Mouse (Mus musculus): Measurements from ENCODE around the gene Ino80e. TPM values are rescaled to one million over a fixed set of nuclear protein-coding genes. Genes with fewer than 3 reads are reported as not detected.

Gene Ino80e
- total and polyA plus RNA-seq, 3 experiments, result 73.6 to 243 (median 73.9) TPM

GRCm38 (mm10) chr7:126807405-126807804, 54.8 kb downstream of the Ino80e start:
- TF ChIP-seq POLR2AphosphoS2 (IDR thresholded peaks at IDR 0.05; ENCODE audit: low read depth, low read length), result no peak
- no peak for TF ChIP-seq IRF4 (IDR thresholded peaks at IDR 0.05; ENCODE audit: low read depth, low read length)
- TF ChIP-seq MYC (IDR thresholded peaks at IDR 0.05; ENCODE audit: low read depth, low read length), result no peak
- TF ChIP-seq KAT2A (IDR thresholded peaks at IDR 0.05; ENCODE audit: insufficient replicate concordance, low read length), result no peak
- no peak for TF ChIP-seq ZMIZ1 (IDR thresholded peaks at IDR 0.05; ENCODE audit: low read depth, low read length)
- TF ChIP-seq RAD21 (IDR thresholded peaks at IDR 0.05; ENCODE audit: low read depth, low read length), result no peak
- TF ChIP-seq TCF12 (IDR thresholded peaks at IDR 0.05; ENCODE audit: low read depth, low read length), result no peak
- no peak for TF ChIP-seq ZC3H11A (IDR thresholded peaks at IDR 0.05; ENCODE audit: low read depth, low read length)
- TF ChIP-seq MAX (IDR thresholded peaks at IDR 0.05; ENCODE audit: low read length), result no peak
- TF ChIP-seq SMC3 (IDR thresholded peaks at IDR 0.05; ENCODE audit: low read depth, low read length), result no peak
- no peak for TF ChIP-seq GABPA (IDR thresholded peaks at IDR 0.05; ENCODE audit: insufficient replicate concordance, low read depth, low read length)
- no peak for TF ChIP-seq ELF1 (IDR thresholded peaks at IDR 0.05; ENCODE audit: low read depth, low read length)
- no peak for TF ChIP-seq E2F4 (IDR thresholded peaks at IDR 0.05; ENCODE audit: insufficient replicate concordance, low read depth, low read length)
- no peaks in the 10 kb centered on the region for H3K27me3 ChIP-seq (replicated peaks)
- peaks cover under 1 to 14% of the 10 kb centered on the region in 2 experiments; a peak in 2 of 4 replicates for H3K4me1 ChIP-seq (ENCODE audit: control insufficient read depth in 1 of 2, insufficient read depth in 2 of 2)
- H3K36me3 ChIP-seq (replicated peaks in 1 of 2; ENCODE audit: control insufficient read depth in 1 of 2, insufficient read depth in 1 of 2, low read length in 1 of 2), result peaks cover 0 to 2% of the 10 kb centered on the region in 2 experiments
- dilution Hi-C loops (cut with MboI; ENCODE audit: extremely low pct_ligation_motif_present, extremely low pct_unique_long_range_greater_than_20kb, low sequenced_read_pairs) (no loop called here), in situ Hi-C loops (cut with MboI; ENCODE audit: low pct_ligation_motif_present, low pct_unique_long_range_greater_than_20kb, low sequenced_read_pairs) (no loop called here)
- no peak overlapping the region for H3K4me2 ChIP-seq (ENCODE audit: insufficient read depth, low read depth, poor library complexity, severe bottlenecking)
- H3K9ac ChIP-seq (ENCODE audit: insufficient read depth, low read depth), result no peak overlapping the region
- no peak overlapping the region for H3K27ac ChIP-seq (ENCODE audit: insufficient read depth, low read depth)
- no peak for DNase-seq (ENCODE audit: extremely low read depth)
- no peak overlapping the region for H3K4me3 ChIP-seq (replicated peaks in 1 of 3; ENCODE audit: low read depth in 2 of 3, low read length in 2 of 3, poor library complexity in 1 of 3)
- H3K9me3 ChIP-seq (replicated peaks; ENCODE audit: low read length), result peaks cover 4% of the 10 kb centered on the region
- H3K79me2 ChIP-seq (replicated peaks; ENCODE audit: control insufficient read depth, extremely low read depth, insufficient read depth, poor library complexity, severe bottlenecking), result no peaks in the 10 kb centered on the region

DNA sequence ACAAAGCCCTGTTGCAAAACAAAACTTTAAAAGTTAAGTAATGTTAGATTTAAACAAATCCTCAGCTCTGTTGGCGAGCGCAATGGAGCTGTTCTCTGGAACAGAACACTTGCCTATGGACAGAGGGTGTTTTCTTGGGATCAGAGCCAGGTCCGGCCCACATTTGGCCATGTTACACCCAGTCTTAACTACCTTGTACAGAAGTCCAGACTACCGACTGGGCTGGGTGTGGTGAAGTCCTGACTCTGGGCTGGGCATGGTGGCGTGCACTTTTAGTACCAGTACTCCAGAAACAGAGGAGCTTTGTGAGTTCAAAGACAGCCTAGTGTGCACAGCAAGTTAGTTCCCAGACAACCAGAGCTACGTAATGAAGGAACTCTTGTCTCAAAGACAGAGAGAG, 55.2 kb downstream of the Ino80e start:
- peaks cover 0 to 4% of the 10 kb centered on the region in 2 experiments for H3K36me3 ChIP-seq (replicated peaks in 1 of 2; ENCODE audit: control insufficient read depth in 1 of 2, insufficient read depth in 1 of 2, low read length in 1 of 2)
- H3K4me3 ChIP-seq (replicated peaks in 1 of 3; ENCODE audit: low read depth in 2 of 3, low read length in 2 of 3, poor library complexity in 1 of 3), result no peak overlapping the region
- H3K9me3 ChIP-seq (replicated peaks; ENCODE audit: low read length), result peaks cover 4% of the 10 kb centered on the region
- H3K9ac ChIP-seq (ENCODE audit: insufficient read depth, low read depth), result no peak overlapping the region
- peaks cover 0 to 14% of the 10 kb centered on the region in 2 experiments; a peak in 2 of 4 replicates for H3K4me1 ChIP-seq (ENCODE audit: control insufficient read depth in 1 of 2, insufficient read depth in 2 of 2)
- H3K27ac ChIP-seq (ENCODE audit: insufficient read depth, low read depth), result no peak overlapping the region
- in situ Hi-C loops (cut with MboI; ENCODE audit: low pct_ligation_motif_present, low pct_unique_long_range_greater_than_20kb, low sequenced_read_pairs) (no loop called here), dilution Hi-C loops (cut with MboI; ENCODE audit: extremely low pct_ligation_motif_present, extremely low pct_unique_long_range_greater_than_20kb, low sequenced_read_pairs) (no loop called here)
- H3K27me3 ChIP-seq (replicated peaks), result no peaks in the 10 kb centered on the region
- H3K79me2 ChIP-seq (replicated peaks; ENCODE audit: control insufficient read depth, extremely low read depth, insufficient read depth, poor library complexity, severe bottlenecking), result no peaks in the 10 kb centered on the region
- no peak for DNase-seq (ENCODE audit: extremely low read depth)
- H3K4me2 ChIP-seq (ENCODE audit: insufficient read depth, low read depth, poor library complexity, severe bottlenecking), result no peak overlapping the region
- TF ChIP-seq ELF1 (IDR thresholded peaks at IDR 0.05; ENCODE audit: low read depth, low read length), result no peak
- no peak for TF ChIP-seq RAD21 (IDR thresholded peaks at IDR 0.05; ENCODE audit: low read depth, low read length)
- TF ChIP-seq SIN3A (IDR thresholded peaks at IDR 0.05; ENCODE audit: low read length), result no peak
- TF ChIP-seq ETS1 (conservative IDR thresholded peaks at IDR 0.05; ENCODE audit: low read depth, low read length), result no peak
- no peak for TF ChIP-seq USF2 (conservative IDR thresholded peaks at IDR 0.05; ENCODE audit: low read depth, low read length)
- TF ChIP-seq NELFE (IDR thresholded peaks at IDR 0.05; ENCODE audit: low read depth, low read length), result no peak
- no peak for TF ChIP-seq CTCF (conservative IDR thresholded peaks at IDR 0.05 in 1 of 2, IDR thresholded peaks at IDR 0.05 in 1 of 2; ENCODE audit: low read depth in 2 of 2, low read length in 2 of 2)
- TF ChIP-seq RCOR1 (conservative IDR thresholded peaks at IDR 0.05; ENCODE audit: low read depth, low read length), result no peak
- TF ChIP-seq TCF12 (IDR thresholded peaks at IDR 0.05; ENCODE audit: low read depth, low read length), result no peak
- TF ChIP-seq MAFK (IDR thresholded peaks at IDR 0.05; ENCODE audit: insufficient replicate concordance, low read length), result no peak
- TF ChIP-seq ZMIZ1 (IDR thresholded peaks at IDR 0.05; ENCODE audit: low read depth, low read length), result no peak
- TF ChIP-seq ZC3H11A (IDR thresholded peaks at IDR 0.05; ENCODE audit: low read depth, low read length), result no peak
- no peak for TF ChIP-seq UBTF (IDR thresholded peaks at IDR 0.05; ENCODE audit: low read depth, low read length)
- TF ChIP-seq MYC (IDR thresholded peaks at IDR 0.05; ENCODE audit: low read depth, low read length), result no peak
- no peak for TF ChIP-seq ZNF384 (IDR thresholded peaks at IDR 0.05; ENCODE audit: low read depth, low read length)
- no peak for TF ChIP-seq MXI1 (IDR thresholded peaks at IDR 0.05; ENCODE audit: low read depth, low read length)
- no peak for TF ChIP-seq HCFC1 (IDR thresholded peaks at IDR 0.05; ENCODE audit: low read depth, low read length)
- no peak for TF ChIP-seq BHLHE40 (IDR thresholded peaks at IDR 0.05; ENCODE audit: low read depth, low read length)
- no peak for TF ChIP-seq NRF1 (IDR thresholded peaks at IDR 0.05; ENCODE audit: low read depth, low read length)
